Mouse (Mus musculus) CH12.LX (cell line): ENCODE data around the gene Gm11032.

Experiments
- CHD2 ChIP-seq: IDR thresholded peaks from 2 replicates; pipeline ENCODE4 v1.6.1; 2011; ENCODE audit warnings: low read length, improper control_type of control experiment
- CTCF ChIP-seq, 2 experiments: IDR thresholded peaks in 1 of 2; conservative IDR thresholded peaks in 1 of 2; 2 replicates each; pipeline ENCODE4 v1.5.1; 2011 to 2012; ENCODE audit warnings: low read depth in 2 of 2, low read length in 2 of 2, improper control_type of control experiment in 1 of 2, inconsistent platforms in 1 of 2, mild to moderate bottlenecking in 1 of 2, moderate library complexity in 1 of 2
- HCFC1 ChIP-seq: IDR thresholded peaks from 2 replicates; pipeline ENCODE4 v1.6.1; 2012; ENCODE audit warnings: low read depth, mild to moderate bottlenecking, inconsistent platforms, low read length, improper control_type of control experiment
- MAX ChIP-seq: IDR thresholded peaks from 2 replicates; pipeline ENCODE4 v1.6.1; 2011; ENCODE audit warnings: low read length, improper control_type of control experiment
- MYC ChIP-seq: IDR thresholded peaks from 2 replicates; pipeline ENCODE4 v1.6.1; 2011; ENCODE audit warnings: low read depth, mild to moderate bottlenecking, improper control_type of control experiment, low read length
- NELFE ChIP-seq: IDR thresholded peaks from 2 replicates; pipeline ENCODE4 v1.6.1; 2011; ENCODE audit warnings: low read depth, low read length, improper control_type of control experiment
- POLR2A ChIP-seq: IDR thresholded peaks from 2 replicates; pipeline ENCODE4 v1.6.1; 2011; ENCODE audit warnings: low read depth, mild to moderate bottlenecking, improper control_type of control experiment, low read length
- ZMIZ1 ChIP-seq: IDR thresholded peaks from 2 replicates; pipeline ENCODE4 v1.6.1; 2012; ENCODE audit warnings: low read depth, mild to moderate bottlenecking, inconsistent platforms, low read length, improper control_type of control experiment

- TF ChIP-seq POLR2A (peak; percentile 31; the same call in 1 of the 2 replicates), NELFE (no peak), MYC (0 out of 2 replicates have a peak, but pooled peaks have one; percentile 41), ZMIZ1 (no peak), HCFC1 (no peak), CHD2 (no peak), CTCF (conservative IDR thresholded peaks at IDR 0.05 in 1 of 2, IDR thresholded peaks at IDR 0.05 in 1 of 2; ENCODE audit: low read depth in 2 of 2, low read length in 2 of 2) (no peak), MAX (no peak)
Measured at GRCm38 (mm10) chr11:4661324-4661723, 41.5 kb downstream of the Gm11032 start.
